Mouse (Mus musculus) midbrain, embryonic 11.5 days (tissue): ENCODE results near the gene Erich6. TPM values are rescaled to one million over a fixed set of nuclear protein-coding genes. Genes with fewer than 3 reads are reported as not detected.

Experiments
- ATAC-seq: fragments of 200-750 bp; cut with Nextera tagmentation; 2 replicates; pipeline ENCODE4 v1.8.0; 2017; ENCODE audit warnings: moderate TSS enrichment, moderate library complexity; ENCODE audit not compliant: low FRiP score
- DNase-seq: peaks from one replicate; pipeline ENCODE4 v3.0.0; 2015; ENCODE audit warnings: low spot score; ENCODE audit errors: missing footprints
- H3K27ac ChIP-seq: fragments of 300-500 bp; sonication (generic); 2 replicates; pipeline ENCODE4 v1.5.1; 2014; ENCODE audit warnings: low read depth, low read length
- H3K27me3 ChIP-seq: fragments of 300-500 bp; sonication (generic); 2 replicates; pipeline ENCODE4 v1.6.1; 2014; ENCODE audit warnings: mild to moderate bottlenecking, low read length, moderate library complexity, mixed read lengths; ENCODE audit not compliant: control insufficient read depth, insufficient read depth
- H3K36me3 ChIP-seq: fragments of 300-500 bp; sonication (generic); 2 replicates; pipeline ENCODE4 v1.6.1; 2014; ENCODE audit warnings: mild to moderate bottlenecking, low read length, moderate library complexity, mixed read lengths; ENCODE audit not compliant: control insufficient read depth, insufficient read depth
- H3K4me1 ChIP-seq: fragments of 300-500 bp; sonication (generic); 2 replicates; pipeline ENCODE4 v1.6.1; 2014; ENCODE audit warnings: low read length; ENCODE audit not compliant: control insufficient read depth, insufficient read depth
- H3K4me2 ChIP-seq: fragments of 300-500 bp; sonication (generic); 2 replicates; pipeline ENCODE4 v1.6.1; 2014; ENCODE audit warnings: mild to moderate bottlenecking, moderate library complexity
- H3K4me3 ChIP-seq: fragments of 300-500 bp; sonication (generic); 2 replicates; pipeline ENCODE4 v1.5.1; 2014; ENCODE audit warnings: low read depth, low read length
- H3K9ac ChIP-seq: fragments of 300-500 bp; sonication (generic); 2 replicates; pipeline ENCODE4 v1.6.1; 2014; ENCODE audit warnings: low read length
- H3K9me3 ChIP-seq: fragments of 300-500 bp; sonication (generic); 2 replicates; pipeline ENCODE4 v1.6.1; 2016; ENCODE audit warnings: low read length; ENCODE audit not compliant: control insufficient read depth
- WGBS: fragments of 180-500 bp; shearing (Covaris S2); extraction: QIAGEN DNeasy Blood & Tissue Kit; methylation state at CpG from one replicate; pipeline ENCODE4 v1.1.7; 2014; 5-methylcytosine and 5-hydroxymethylcytosine counted together
- polyA plus RNA-seq: library from polyadenylated mRNA; unstranded; fragments of >200 nt; fragmentation: Nextera tagmentation; extraction: Ambion mirVana; gene quantifications from 2 replicates; pipeline ENCODE4 v1.2.1, GENCODE M21; 2014

Erich6 gene
- polyA plus RNA-seq, 1 experiment from 2014 or later, result 0.08 TPM

GRCm38 (mm10) chr3:58678905-58679304 is 41.9 kb upstream of the Erich6 start:
- Histone ChIP-seq H3K4me1 (peaks cover 2% of the 10 kb centered on the region; the same call in 1 of the 2 replicates), H3K27ac (no peak overlapping the region), H3K27me3 (no peaks in the 10 kb centered on the region), H3K36me3 (no peaks in the 10 kb centered on the region), H3K4me2 (no peak overlapping the region), H3K4me3 (no peak overlapping the region), H3K9ac (no peak overlapping the region), H3K9me3 (no peaks in the 10 kb centered on the region)
- DNase-seq, result no peak
- peak; percentile 55; the same call in 1 of the 2 replicates for ATAC-seq
- 44% methylated on average over 2 of the region's 2 CpGs for WGBS

DNA sequence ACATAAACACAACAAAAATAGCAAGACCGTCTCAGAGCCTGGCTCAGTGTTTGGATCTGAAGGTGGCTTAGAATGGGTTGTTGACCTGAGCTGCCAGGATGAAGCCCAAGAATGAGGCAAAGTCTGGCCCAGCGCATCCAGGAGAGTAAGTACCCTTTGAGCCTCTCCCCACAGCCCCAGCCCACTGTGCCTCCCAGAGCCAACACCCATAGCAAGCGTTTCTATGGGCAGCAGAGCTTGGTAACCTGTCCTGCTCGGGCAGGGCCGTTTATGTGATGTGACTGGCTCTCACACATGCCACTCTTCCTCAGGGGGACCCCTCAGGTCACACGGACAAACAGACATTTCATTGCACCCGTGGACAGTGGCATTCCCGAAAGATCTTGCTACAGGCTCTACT is 41.4 kb upstream of the Erich6 start:
- Histone ChIP-seq H3K4me3 (no peak overlapping the region), H3K27ac (no peak overlapping the region), H3K9ac (no peak overlapping the region), H3K36me3 (no peaks in the 10 kb centered on the region), H3K27me3 (no peaks in the 10 kb centered on the region), H3K4me1 (peaks cover 2% of the 10 kb centered on the region; the same call in 1 of the 2 replicates), H3K4me2 (no peak overlapping the region), H3K9me3 (no peaks in the 10 kb centered on the region)
- DNase-seq (no peak), ATAC-seq (no peak)
- 57% methylated on average over 8 of the region's 8 CpGs for WGBS

DNA sequence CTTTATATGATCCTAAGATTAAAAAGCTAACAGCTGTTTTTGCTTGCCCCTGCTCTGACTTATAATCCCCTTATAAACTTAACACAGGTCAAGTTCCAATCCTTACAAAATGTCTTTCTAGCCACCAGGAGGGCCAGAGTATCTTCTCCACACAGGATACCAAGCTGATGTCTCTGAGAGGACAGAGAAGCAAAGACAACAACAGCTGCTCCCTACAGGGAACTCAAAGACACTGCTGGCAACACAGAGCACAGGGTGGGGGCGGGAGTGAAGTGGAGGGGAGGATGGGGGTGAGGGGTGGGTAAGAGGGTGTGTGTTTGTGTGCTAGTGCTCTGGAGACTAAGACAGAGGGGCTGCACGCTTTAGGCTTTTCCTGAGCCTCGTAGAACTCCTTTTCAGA is 40.6 kb upstream of the Erich6 start:
- peak; percentile 67 for ATAC-seq

DNA sequence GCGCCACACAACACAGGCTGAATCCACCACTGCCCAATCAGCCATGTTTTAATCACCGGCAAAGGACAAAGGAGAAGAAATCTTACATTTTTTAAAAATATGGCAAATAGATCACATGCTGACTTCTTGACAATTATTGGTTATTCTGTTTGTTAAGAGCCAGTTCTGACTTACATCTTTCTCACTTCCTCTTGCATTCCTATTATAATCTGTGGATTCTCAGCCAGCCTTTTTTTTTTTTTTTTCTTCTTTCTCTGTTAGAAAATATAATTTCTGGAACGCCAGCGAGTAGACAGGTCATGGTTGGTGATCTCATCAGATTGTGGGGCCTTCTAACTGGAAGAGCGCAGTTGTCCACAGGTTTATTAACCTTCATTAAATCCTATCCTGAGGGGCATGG is 36.3 kb upstream of the Erich6 start:
- no peaks in the 10 kb centered on the region for H3K9me3 ChIP-seq
- H3K4me3 ChIP-seq, result no peak overlapping the region
- no peak for ATAC-seq
- no peaks in the 10 kb centered on the region; the same call in 1 of the 2 replicates for H3K4me1 ChIP-seq
- H3K27me3 ChIP-seq, result no peaks in the 10 kb centered on the region
- no peak overlapping the region for H3K27ac ChIP-seq
- no peak overlapping the region for H3K4me2 ChIP-seq
- no peak for DNase-seq
- no peak overlapping the region for H3K9ac ChIP-seq
- WGBS, result 89% methylated on average over 5 of the region's 5 CpGs
- no peaks in the 10 kb centered on the region for H3K36me3 ChIP-seq

More for the DNA sequence above, 40.6 kb upstream of the Erich6 start:
- H3K4me1 ChIP-seq, result peaks cover 2% of the 10 kb centered on the region; the same call in 1 of the 2 replicates
- no peak overlapping the region for H3K4me3 ChIP-seq
- no peaks in the 10 kb centered on the region for H3K9me3 ChIP-seq
- WGBS, result 44% methylated on average over 3 of the region's 3 CpGs
- no peak overlapping the region for H3K4me2 ChIP-seq
- DNase-seq, result no peak
- no peak overlapping the region for H3K9ac ChIP-seq
- no peaks in the 10 kb centered on the region for H3K36me3 ChIP-seq
- H3K27me3 ChIP-seq, result no peaks in the 10 kb centered on the region
- no peak overlapping the region for H3K27ac ChIP-seq

DNA sequence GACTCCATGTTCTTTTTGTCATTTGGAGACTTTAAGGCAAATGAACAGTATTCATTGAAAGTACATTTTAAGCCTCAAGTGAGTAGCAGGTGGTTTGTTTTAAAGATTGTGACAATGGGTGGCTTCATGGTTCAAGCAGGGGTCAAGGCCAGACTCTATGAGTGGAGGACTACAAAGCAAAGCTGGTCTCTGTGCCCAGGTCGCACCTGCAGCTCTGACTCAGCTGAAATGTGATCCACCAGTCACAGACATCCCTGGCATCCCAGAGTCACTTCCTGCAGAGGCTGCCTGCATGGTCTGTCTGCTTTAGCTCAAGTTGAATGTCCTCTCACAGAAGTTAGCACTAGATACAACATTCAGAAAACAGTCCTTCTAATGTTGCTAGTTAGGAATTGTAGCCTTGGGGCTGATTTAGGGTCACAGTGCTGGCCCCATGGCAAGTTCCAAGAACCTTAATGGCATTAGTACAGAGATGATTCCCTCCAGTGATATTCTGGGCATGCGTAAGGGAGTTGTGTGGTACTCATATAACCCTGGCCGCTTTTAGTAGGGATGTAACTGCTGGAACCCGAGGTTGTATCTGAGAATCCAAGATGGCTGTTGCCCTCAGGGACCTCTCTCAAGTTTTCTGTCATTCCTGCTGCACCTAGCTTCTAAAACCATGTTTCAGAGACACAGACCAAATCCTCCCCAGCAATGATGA is 35.6 kb upstream of the Erich6 start:
- Histone ChIP-seq H3K4me3 (no peak overlapping the region), H3K36me3 (no peaks in the 10 kb centered on the region), H3K9ac (no peak overlapping the region), H3K27ac (no peak overlapping the region), H3K4me2 (no peak overlapping the region), H3K4me1 (no peaks in the 10 kb centered on the region; the same call in 1 of the 2 replicates), H3K27me3 (no peaks in the 10 kb centered on the region), H3K9me3 (no peaks in the 10 kb centered on the region)
- ATAC-seq (no peak), DNase-seq (no peak)
- whole genome bisulfite sequencing, result 78% methylated on average over 4 of the region's 4 CpGs

GRCm38 (mm10) chr3:58671616-58672250 is 34.7 kb upstream of the Erich6 start:
- Histone ChIP-seq H3K36me3 (no peaks in the 10 kb centered on the region), H3K4me1 (no peaks in the 10 kb centered on the region), H3K4me2 (no peak overlapping the region), H3K9ac (no peak overlapping the region), H3K27ac (no peak overlapping the region), H3K9me3 (no peaks in the 10 kb centered on the region), H3K27me3 (no peaks in the 10 kb centered on the region), H3K4me3 (no peak overlapping the region)
- WGBS, result 68% methylated on average over 6 of the region's 6 CpGs
- ATAC-seq (no peak), DNase-seq (no peak)

DNA sequence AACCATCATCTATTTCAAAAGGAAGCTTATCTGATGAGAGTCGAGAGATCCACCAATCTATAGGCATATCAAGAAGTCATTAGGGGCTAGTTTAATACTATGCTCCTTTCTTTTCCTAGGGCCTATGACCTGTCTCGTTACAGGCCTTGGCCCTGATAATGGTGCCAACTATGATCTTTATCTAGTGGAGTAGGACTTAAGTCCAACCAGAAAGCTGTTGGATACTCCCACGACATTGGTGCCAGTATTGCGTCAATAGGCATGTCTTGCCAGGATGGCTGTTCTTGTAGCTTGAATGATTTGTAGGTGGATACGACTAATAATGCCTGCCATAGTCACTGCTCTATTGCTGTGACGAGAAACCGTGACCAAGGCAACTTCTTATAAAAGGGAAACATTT is 27.0 kb upstream of the Erich6 start:
- H3K27ac ChIP-seq, result no peak overlapping the region
- 92% methylated on average over 7 of the region's 7 CpGs for WGBS
- no peak for ATAC-seq
- no peak overlapping the region for H3K9ac ChIP-seq
- H3K4me1 ChIP-seq, result no peaks in the 10 kb centered on the region
- H3K9me3 ChIP-seq, result no peaks in the 10 kb centered on the region; the same call in 1 of the 2 replicates
- H3K27me3 ChIP-seq, result no peaks in the 10 kb centered on the region
- no peaks in the 10 kb centered on the region for H3K36me3 ChIP-seq
- H3K4me2 ChIP-seq, result no peak overlapping the region
- no peak overlapping the region for H3K4me3 ChIP-seq
- no peak for DNase-seq

DNA sequence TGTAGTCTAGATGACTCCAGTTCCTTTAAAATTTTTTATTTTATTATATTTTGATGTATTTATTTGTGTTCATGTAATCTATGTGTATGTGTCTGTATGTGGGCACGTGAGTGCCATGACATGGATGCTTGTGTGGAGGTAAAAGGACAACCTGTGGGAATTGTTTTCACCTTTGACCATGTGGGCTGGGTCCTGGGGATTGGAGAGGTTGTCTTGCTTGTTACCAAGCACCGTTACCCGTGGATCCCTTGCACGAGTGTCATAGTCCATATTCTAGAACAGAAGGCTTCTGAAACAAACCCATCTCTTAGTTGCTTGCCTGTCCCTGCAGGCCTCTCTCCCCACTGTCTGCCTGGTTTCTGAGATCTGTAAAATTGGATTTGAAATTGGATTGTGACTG is 23.6 kb upstream of the Erich6 start:
- DNase-seq (no peak), ATAC-seq (no peak)
- H3K9me3 ChIP-seq, result no peaks in the 10 kb centered on the region; the same call in 1 of the 2 replicates
- 88% methylated on average over 4 of the region's 4 CpGs for WGBS
- no peaks in the 10 kb centered on the region for H3K36me3 ChIP-seq
- no peak overlapping the region for H3K4me3 ChIP-seq
- H3K9ac ChIP-seq, result no peak overlapping the region
- no peaks in the 10 kb centered on the region for H3K27me3 ChIP-seq
- no peak overlapping the region for H3K4me2 ChIP-seq
- H3K4me1 ChIP-seq, result no peaks in the 10 kb centered on the region
- no peak overlapping the region for H3K27ac ChIP-seq

GRCm38 (mm10) chr3:58657356-58657755 is 20.3 kb upstream of the Erich6 start:
- 38% methylated on average over 2 of the region's 2 CpGs for WGBS
- H3K36me3 ChIP-seq, result no peaks in the 10 kb centered on the region
- no peak for DNase-seq
- no peak overlapping the region for H3K4me3 ChIP-seq
- H3K9me3 ChIP-seq, result no peaks in the 10 kb centered on the region
- H3K9ac ChIP-seq, result no peak overlapping the region
- no peak for ATAC-seq
- no peak overlapping the region for H3K4me2 ChIP-seq
- H3K27ac ChIP-seq, result no peak overlapping the region
- H3K4me1 ChIP-seq, result no peaks in the 10 kb centered on the region
- no peaks in the 10 kb centered on the region for H3K27me3 ChIP-seq
